Mouse (Mus musculus) spleen, adult 10 weeks (tissue): Measurements from ENCODE around the gene Kcnk2. TPM values are rescaled to one million over a fixed set of nuclear protein-coding genes. Genes with fewer than 3 reads are reported as not detected.

Experiments used
- polyA plus RNA-seq: library from polyadenylated mRNA; stranded (reverse); fragments of 350-450 nt; fragmentation: Illumina TruSeq; extraction: RNeasy Lipid Tissue Mini Kit (QIAGEN cat#74804); gene quantifications from one replicate; pipeline ENCODE4 v1.2.3, GENCODE M21; 2015; ENCODE audit warnings: low replicate concordance; ENCODE audit not compliant: insufficient read depth

The Kcnk2 gene
- not detected for polyA plus RNA-seq

GRCm38 (mm10) chr1:189402223-189402943 lies at the start of gene Kcnk2:
Gene Kcnk2, minus strand, starts transcription at chr1:189402273.

